Mouse (Mus musculus): ENCODE data around the gene Tenm4.

Gene Tenm4

GRCm38 (mm10) chr7:96242328-96243185, 71.5 kb downstream of the Tenm4 start:
- no peak for DNase-seq (ENCODE audit: low spot score)

- DNase-seq (ENCODE audit: low spot score) = no peak
Observed at GRCm38 (mm10) chr7:96244796-96245195, 73.8 kb downstream of the Tenm4 start.

GRCm38 (mm10) chr7:96259630-96260029, 88.6 kb downstream of the Tenm4 start:
- DNase-seq (ENCODE audit: low spot score) = no peak

DNA sequence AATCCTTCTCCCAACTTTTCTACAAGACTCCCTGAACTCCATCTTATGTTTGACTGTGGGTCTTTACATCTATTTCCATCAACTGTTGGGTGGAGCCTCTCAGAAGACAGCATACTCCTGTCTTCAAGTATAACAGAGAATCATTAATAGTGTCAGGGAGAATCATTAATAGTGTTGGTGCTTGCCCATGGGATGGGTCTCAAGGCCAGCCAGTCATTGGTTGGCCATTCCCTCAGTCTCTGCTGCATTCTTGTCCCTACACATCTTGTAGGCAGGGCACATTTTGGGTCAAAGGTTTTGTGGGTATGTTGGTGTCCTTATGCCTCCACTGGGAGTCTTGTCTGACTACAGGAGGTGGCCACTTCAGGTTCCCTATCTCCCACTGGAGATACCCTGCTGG, 91.1 kb downstream of the Tenm4 start:
- DNase-seq (ENCODE audit: low spot score) = no peak

DNA sequence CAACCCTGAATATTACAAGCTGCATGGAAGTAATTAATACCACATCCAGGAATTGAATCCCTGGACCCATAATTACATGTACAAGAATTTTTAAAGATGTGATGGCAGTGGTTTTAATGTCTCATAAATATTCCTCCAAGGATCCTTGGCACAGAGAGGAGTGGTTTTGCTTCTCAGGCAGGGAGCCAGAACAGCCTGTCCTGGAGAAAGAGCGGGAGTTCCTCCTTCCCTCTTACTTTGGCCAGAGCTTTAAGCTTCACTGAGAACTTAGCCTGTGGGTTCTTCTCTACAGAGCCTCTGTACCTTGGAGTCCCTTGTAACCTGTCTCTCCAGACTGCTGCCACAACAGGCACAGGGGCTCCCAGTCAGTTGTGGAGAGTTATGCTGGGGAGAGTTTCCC, 94.9 kb downstream of the Tenm4 start:
- DNase-seq (ENCODE audit: low spot score) = no peak

- peak; percentile 23 for DNase-seq (ENCODE audit: low spot score)
Observed at GRCm38 (mm10) chr7:96267266-96267665, 96.2 kb downstream of the Tenm4 start.

GRCm38 (mm10) chr7:96270684-96271083, 99.6 kb downstream of the Tenm4 start:
- no peak for DNase-seq (ENCODE audit: low spot score)

- no peak for DNase-seq (ENCODE audit: low spot score)
Observed at GRCm38 (mm10) chr7:96272068-96272467, 101.0 kb downstream of the Tenm4 start.

GRCm38 (mm10) chr7:96274486-96274885, 103.4 kb downstream of the Tenm4 start:
- DNase-seq (ENCODE audit: low spot score) = no peak

DNA sequence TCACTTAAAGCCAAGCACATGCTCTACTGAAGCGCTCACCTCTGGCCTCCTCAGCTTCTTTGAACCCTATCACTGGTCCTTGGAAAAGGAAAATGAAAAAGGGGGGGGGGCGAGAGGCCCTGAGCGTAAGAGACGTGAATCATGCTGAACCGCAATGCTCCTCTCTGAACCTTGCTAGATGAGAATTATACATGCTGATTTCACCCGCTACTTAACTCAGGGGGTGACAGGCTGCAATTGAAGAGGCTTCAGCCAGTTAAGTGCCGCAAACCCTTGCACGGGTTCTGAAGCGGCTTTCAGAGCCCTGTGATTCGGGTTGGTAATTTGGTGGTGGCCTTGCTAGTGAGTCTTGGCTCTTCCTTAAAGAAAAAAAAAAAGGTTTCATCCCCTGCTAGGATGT, 106.5 kb downstream of the Tenm4 start:
- no peak for DNase-seq (ENCODE audit: low spot score)

DNA sequence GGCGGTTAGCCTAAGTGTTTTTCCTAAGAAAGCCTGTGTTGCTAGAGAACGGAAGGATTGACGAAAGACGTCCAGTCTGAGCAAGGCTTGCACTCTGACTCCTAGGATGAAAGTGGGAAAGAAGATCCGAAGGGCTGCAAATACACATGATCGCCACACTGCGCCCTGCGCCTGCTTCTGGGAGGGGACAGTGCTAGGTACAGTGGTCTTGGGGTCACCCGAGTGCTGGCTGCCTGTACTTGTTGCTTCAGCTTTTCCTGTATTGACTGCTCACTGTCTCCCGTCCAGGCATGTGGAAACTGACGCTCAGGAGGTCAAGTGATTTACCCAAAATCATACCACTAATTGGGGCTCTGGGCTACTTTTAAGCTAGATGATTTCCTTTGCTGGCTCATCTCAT, 107.3 kb downstream of the Tenm4 start:
- DNase-seq (ENCODE audit: low spot score) = no peak

DNA sequence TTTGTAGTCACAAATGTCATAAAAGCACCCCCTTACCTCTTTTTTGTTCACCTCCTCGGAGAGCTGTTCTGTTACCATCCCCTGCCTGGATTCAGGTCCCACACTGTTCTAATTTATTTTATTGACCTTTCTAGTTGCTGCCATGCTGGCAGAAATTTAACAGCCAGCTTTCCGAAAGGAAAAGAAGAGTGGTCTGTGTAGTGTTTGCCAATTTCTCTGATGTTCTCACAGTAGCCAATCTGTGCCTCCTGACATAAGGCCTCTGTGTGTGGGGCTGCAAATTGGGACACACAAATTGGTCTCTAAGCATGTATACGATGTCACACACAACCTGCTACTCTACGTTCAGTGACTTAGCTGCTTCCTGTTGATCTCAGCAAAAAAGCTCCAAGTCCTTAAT, 109.7 kb downstream of the Tenm4 start:
- no peak for DNase-seq (ENCODE audit: low spot score)

- DNase-seq (ENCODE audit: low spot score) = no peak
Observed at GRCm38 (mm10) chr7:96290576-96290975, 119.5 kb downstream of the Tenm4 start.

DNA sequence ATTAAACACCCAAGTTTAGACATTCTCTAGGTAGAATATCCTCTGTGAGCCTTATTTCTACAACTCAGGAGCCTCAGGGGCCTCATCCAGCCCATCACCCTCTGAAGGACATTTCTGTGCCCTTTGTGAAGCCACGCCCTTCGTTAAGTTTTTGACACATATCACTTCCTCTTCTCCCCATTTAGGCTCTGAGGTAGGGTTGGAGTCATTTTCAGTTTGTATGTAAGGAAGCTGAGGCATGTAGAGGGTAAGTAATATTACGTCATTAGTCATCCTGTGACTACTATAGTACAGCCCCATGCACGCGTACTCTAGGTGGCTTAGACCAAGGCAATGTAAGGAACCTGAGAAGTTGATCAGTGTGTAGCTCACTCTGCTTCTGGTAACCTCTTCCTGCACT, 124.9 kb downstream of the Tenm4 start:
- DNase-seq (ENCODE audit: low spot score) = no peak

GRCm38 (mm10) chr7:96300826-96301397, 129.9 kb downstream of the Tenm4 start:
- DNase-seq (ENCODE audit: low spot score) = no peak

DNA sequence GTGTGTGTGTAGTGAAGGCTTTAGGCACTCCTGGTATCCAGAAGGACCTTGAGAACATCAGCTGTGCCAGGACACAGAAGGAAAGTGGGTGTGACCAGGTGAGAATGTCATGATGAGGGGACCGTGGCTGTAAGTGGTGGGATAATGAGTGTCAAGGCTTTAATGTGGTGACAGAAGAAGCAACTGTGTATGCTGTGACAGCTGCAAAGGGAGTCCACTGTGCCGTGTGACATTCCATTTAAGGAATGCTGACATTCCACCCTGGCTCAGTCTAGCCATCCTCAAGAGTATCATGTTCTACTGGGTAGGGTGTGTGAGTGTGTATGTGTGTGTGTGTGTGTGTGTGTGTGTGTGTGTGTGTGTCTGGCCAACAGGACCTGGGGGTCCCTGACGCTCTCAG, 130.8 kb downstream of the Tenm4 start:
- peak; percentile 41 for DNase-seq (ENCODE audit: low spot score)

DNA sequence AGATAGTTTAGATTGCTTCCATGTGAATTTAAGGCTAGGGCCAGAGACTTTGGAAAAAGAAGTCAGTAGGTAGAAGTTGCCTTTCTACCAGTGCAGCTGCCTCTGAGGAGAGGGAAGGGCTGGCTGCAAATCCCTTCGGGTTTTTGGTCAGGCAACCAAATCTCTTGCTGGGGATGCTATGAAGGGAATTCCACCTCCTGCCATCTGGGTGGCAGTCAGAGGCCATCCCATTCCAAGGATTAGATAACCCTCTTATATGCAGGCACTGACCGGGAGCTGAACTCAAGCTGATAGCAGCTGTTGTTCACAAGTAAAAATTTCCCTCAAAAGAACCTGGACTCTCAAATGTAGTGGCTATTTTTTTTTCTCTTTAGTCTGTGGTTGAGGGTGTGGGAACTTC, 132.9 kb downstream of the Tenm4 start:
- DNase-seq (ENCODE audit: low spot score) = peak; percentile 50

DNA sequence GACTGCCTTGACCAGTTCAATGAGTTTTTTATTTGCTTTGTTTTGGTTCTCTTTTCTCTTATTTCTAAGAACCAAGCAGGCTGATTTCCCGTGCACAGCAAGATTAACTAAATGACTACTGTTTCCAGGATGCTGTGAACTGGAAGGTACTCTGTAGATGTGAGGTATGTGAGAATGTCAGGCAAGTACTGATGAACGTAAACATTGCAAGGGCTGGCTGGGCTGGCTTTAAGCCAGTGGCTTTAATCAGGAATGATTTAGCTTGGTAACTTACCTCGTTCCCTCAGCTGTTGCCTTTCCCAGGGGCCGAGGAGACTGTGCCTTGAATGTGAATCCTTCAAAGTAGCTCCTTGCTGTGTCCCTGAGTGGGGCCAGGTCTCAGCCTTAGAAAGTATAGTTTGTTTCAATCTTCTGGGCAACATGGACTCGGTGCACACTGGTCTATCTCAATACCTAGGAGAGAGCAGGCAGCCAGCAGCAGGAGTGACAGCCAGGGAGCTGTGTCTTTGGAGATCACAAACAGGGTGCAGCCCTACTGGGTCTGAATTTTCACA, 134.4 kb downstream of the Tenm4 start:
- DNase-seq (ENCODE audit: low spot score) = no peak

- peak; percentile 39 for DNase-seq (ENCODE audit: low spot score)
Observed at GRCm38 (mm10) chr7:96308106-96308505, 137.1 kb downstream of the Tenm4 start.

DNA sequence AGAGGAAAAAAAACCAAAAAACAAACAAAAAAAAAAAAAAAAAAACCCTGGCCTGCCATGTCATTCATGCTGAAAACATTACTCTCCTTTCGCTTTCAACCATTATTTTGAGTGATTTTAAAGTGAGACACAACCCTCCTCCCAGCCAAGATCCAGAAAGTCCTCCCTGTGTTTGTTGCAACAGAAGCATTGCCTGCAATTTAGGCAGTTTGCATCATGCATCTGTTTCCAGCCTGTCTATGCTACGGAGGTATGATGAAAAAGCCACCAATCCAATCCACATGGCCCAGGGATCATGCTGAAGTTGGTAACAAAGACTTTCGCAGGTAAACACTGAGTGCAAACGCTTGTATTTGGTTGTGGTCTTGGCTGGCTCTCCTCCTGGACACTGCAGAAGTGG, 158.3 kb downstream of the Tenm4 start:
- no peak for DNase-seq (ENCODE audit: low spot score)

DNA sequence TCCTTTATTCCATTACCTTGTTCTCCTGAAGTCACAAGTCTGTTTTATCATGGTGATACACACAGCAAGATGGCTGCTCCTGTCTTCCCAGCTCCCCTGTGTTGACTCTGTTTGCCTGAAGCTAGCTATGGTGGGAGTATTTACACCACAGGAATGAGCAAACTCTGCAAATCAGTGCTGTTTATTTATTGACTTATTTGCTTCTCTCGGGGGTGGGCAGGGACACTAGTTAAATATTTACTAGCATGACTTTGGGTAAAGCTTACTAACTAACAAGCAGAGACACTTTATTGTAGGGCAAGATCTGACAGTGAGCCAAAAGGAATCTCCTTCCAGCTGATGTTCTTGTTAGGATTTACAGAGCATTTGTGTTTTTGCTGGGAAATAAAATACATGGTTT, 160.1 kb downstream of the Tenm4 start:
- no peak for DNase-seq (ENCODE audit: low spot score)

DNA sequence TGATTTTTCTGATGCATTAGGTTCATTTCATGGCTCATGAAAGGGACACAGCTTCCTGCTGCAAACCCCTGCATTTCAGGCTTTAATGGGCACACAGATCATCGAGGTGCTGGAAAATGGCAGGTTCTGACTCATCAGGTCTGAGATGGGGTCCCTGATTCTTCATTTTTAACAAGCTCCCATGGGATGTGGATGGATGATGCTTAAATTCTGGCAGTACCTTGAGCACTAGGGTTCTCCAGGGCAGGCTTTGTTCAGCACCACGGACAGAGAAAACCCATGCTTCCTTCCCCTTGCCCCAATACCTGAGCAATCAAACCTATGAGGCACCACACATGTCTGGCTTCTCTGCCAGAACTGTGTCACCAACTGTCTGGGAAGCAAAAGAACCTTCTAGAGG, 163.3 kb downstream of the Tenm4 start:
- peak; percentile 65 for DNase-seq (ENCODE audit: low spot score)

- peak; percentile 7 for DNase-seq (ENCODE audit: low spot score)
Observed at GRCm38 (mm10) chr7:96336376-96336775, 165.3 kb downstream of the Tenm4 start.

DNA sequence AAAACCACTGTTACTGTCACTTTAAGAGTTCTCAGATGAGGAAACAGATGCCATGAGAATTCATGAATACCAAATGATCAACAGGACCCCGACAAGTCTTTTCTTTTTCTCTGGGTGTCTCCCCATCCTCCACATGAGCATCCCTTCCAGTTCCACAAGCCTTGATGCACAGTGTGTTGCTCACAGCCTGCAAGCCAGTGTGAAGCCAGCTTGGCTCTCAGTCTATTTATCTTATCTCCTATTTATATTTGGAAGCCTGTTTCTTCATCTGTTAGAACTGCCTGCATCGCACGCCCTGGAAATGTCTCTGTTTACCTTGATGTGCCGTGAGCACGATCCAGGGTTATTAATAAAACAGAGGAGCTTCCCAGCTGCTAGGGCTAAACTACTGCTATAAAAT, 169.8 kb downstream of the Tenm4 start:
- DNase-seq (ENCODE audit: low spot score) = no peak
